Mouse (Mus musculus) Muller cell, postnatal 12 days (primary cell): Measurements from ENCODE around the gene Izumo1.

Experiments used
- DNase-seq: peaks from one replicate; pipeline ENCODE4 v3.0.0-alpha.2; 2015; ENCODE audit errors: inconsistent ontology term

Izumo1 gene

DNA sequence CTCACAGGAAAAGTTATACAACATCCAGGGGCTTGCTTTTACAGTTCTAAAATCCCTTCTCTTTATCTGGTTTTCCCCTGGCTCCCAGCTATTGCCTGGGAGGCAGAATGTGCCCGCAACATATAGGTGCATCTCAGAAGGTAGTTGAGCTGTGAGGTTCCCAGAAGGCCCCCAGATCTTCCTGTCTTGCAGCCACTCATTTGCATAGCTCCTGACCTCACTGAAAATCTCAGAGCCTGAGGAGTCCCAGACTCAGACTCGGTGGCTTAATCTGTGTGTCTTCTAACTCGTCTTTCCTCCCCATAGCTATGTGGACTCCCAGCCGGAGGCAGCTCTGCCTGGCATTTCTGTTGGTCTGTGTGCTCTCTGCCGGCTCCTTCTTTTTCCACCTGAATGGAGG is 3.3 kb upstream of the Izumo1 start:
- DNase-seq = no peak

DNA sequence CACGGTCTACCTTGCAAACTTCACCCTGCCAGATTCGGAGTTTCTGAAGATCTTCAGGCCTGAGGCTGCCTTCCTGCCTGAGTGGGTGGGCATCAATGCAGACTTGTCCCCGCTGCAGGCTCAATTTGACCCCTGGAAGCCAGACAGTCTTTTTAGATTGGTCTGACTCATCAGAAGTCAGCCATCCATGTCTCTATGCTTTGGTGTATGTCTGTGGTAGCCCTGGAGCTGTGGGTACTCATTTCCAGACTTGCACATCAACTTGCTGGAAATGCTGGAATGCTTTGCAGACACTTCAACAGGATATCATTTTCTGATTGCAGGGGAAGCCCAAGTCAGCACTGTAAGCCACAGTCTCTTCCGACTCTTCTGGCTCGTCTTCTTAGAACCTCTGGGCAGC is 2.0 kb upstream of the Izumo1 start:
- no peak for DNase-seq

GRCm38 (mm10) chr7:45623507-45623906 is 1.9 kb downstream of the Izumo1 start:
- DNase-seq = no peak

GRCm38 (mm10) chr7:45624718-45625117 is 3.1 kb downstream of the Izumo1 start:
- DNase-seq = no peak

- no peak for DNase-seq
Measured at GRCm38 (mm10) chr7:45625481-45625880, 3.9 kb downstream of the Izumo1 start.

GRCm38 (mm10) chr7:45626571-45627076 is 5.0 kb downstream of the Izumo1 start:
- DNase-seq = no peak

DNA sequence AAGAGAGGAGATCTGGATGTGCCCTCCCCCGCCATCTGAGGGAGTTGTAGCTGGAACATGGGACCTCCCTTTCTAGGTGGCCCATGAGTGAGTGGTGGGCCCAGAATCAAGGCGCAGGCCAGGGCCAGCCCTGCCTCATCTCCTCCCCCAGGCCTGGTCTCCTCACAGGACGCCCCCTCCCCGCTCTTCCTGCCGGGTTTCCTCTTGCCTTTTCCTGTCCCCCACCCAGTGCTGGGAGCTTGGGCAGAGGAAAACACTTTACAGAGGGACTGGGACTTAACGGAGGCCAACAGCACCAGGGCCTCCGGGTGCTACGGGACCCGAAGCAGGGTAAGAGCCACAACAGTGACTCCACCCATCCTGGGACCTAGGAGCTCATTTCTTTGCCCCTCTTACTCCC is 5.7 kb downstream of the Izumo1 start, which contains the start of gene Rasip1:
Rasip1 (plus strand) TSS at position 228 of the 400 bp plus-strand sequence.
- no peak for DNase-seq

DNA sequence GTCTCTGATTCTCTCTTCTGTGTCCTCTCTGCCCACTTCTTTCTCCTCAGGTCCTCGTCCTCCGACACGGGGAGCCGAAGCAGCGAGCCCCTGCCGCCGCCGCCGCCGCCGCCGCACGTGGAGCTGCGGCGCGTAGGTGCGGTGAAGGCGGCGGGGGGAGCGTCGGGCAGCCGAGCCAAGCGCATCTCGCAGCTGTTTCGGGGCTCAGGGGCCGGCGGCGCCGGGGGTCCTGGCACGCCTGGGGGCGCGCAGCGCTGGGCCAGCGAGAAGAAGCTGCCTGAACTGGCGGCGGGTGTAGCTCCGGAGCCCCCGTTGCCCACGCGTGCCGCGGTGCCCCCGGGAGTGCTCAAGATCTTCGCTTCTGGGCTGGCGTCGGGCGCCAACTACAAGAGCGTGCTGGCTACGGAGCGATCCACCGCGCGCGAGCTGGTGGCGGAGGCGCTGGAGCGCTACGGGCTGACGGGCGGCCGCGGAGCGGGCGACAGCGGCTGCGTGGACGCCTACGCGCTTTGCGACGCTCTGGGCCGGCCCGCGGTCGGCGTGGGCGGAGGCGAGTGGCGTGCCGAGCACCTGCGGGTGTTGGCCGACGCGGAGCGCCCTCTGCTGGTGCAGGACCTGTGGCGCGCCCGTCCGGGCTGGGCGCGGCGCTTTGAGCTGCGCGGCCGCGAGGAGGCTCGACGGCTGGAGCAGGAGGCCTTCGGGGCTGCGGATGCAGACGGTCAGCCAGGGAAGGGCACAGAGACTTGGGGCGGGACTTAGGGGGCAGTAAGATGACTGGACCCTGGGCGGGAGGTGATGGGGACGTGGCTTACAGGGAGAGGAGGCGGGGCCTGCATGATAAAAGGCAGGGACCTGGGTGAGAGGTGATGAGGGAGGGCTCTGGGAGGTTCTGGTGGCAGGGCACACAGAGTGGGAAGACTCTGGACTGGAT is 7.0 kb downstream of the Izumo1 start:
- peak; percentile 93 for DNase-seq

- no peak for DNase-seq
Measured at GRCm38 (mm10) chr7:45630064-45630907, 8.7 kb downstream of the Izumo1 start.

DNA sequence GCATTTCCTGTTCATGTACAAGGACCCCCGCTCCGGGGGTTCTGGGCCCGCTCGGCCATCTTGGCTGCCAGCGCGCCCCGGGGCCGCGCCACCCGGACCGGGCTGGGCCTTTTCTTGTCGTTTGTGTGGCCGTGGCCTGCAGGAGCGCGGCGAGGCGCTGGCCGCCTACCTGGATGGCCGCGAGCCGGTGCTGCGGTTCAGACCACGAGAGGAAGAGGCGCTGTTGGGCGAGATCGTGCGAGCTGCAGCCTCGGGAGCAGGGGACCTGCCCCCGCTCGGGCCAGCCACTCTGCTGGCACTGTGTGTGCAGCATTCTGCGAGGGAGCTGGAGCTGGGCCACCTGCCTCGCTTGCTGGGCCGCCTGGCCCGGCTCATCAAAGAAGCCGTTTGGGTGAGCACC is 10.9 kb downstream of the Izumo1 start:
- DNase-seq = peak; percentile 37

DNA sequence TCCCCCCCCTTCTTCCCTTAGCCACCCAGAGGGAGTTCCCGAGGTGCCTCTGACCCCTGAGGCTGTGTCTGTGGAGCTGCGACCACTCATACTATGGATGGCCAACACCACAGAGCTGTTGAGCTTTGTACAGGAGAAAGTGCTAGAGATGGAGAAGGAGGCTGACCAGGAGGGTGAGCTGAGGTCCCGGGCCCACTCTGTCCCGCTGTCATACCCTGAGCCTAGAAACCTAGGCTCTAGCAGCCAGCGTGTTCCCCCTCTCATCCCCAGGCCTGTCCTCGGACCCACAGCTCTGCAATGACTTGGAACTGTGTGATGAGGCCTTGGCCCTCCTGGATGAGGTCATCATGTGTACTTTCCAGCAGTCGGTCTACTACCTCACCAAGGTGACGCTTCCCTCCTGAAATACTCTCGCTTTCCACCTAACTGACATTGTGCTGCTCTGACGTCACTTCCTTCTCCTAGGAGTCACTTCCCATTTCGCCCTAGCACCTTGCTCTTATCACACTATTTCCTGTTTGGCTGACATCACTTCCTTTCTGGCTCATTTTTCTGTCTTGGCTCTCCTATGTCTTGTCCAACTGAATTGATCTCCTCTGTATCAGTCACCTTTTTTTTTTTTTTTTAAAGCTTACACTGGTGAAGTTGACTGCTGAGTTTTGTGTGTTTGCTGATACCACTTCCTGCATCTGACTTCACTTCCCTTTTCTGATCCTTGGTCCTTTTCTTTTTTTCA is 13.5 kb downstream of the Izumo1 start:
- DNase-seq = no peak

- DNase-seq = no peak
Measured at GRCm38 (mm10) chr7:45635711-45636688, 14.4 kb downstream of the Izumo1 start.

GRCm38 (mm10) chr7:45637710-45638109 is 16.1 kb downstream of the Izumo1 start:
- DNase-seq = no peak

GRCm38 (mm10) chr7:45638623-45639401 is 17.2 kb downstream of the Izumo1 start:
- DNase-seq = peak; percentile 97

GRCm38 (mm10) chr7:45639561-45640027 is 18.0 kb downstream of the Izumo1 start, which contains the start of gene Mamstr:
Mamstr (plus strand) TSS chr7:45639977.
- DNase-seq = no peak

GRCm38 (mm10) chr7:45640191-45640957 is 18.8 kb downstream of the Izumo1 start:
- DNase-seq = no peak

DNA sequence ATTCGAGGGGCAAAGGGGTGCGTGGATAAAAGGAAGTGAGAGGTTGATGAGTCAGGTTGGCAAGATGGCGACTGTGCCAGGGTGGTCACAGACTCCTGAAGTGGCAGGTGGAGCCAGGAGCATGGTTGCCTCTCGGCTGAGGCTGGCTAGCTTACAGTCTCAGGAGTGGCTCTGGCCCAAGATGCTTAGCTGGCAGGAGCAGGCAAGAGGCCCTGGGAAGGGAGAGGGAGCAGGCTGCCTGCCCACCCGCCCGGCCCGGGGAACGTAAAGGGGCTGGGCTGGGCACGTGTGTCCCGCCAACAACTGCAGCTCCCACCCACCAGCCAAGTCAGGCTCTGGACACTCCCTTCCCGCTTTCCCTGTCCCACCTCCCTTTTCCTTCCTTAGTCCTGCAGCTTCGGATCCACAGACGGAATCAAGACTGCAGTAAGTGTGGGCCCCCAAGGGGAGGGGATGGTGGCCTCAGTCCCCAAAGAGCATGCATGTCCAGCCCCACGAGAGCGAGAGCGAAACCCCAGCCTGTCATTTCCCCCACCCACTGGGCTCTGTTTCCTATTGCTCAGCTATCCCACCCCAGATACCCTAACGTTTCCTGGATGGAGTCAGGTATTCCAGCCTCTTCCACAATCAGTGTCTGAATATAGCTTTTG is 19.9 kb downstream of the Izumo1 start:
- DNase-seq = peak; percentile 11

DNA sequence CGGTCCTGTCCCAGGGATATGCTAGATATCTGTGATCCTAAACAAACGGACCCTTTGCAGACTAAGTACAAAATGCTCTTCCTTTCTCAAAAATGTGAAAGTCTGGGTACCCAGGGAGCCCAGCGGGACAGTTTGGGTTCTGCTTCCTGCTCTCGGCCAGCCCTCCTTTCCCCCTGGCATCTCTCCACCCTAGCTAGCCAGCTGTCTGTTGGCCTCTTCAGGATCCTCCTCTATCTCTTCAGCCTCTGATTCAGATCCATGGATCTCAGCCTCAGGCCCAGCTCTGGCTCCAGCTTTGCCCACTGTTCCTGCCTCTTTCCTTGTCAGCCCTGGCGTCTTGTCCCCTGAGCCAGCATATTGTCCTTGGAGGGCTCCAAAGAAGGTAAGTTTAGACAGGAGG is 20.5 kb downstream of the Izumo1 start:
- DNase-seq = no peak
